Mouse (Mus musculus) megakaryocyte, embryonic 14.5 days (primary cell): Measurements from ENCODE around the gene Mtus2. TPM values are rescaled to one million over a fixed set of nuclear protein-coding genes. Genes with fewer than 3 reads are reported as not detected.

Experiments
- H3K27me3 ChIP-seq: replicated peaks from 2 replicates; pipeline ENCODE3; 2012; ENCODE audit warnings: inconsistent platforms
- H3K36me3 ChIP-seq: replicated peaks from 2 replicates; pipeline ENCODE3; 2012; ENCODE audit warnings: low read length, inconsistent platforms, mixed read lengths
- H3K4me1 ChIP-seq: 2 replicates; pipeline ENCODE4 v1.6.1; 2012; ENCODE audit warnings: inconsistent platforms
- H3K4me3 ChIP-seq: replicated peaks from 2 replicates; pipeline ENCODE3; 2012; ENCODE audit warnings: moderate library complexity, mild to moderate bottlenecking, inconsistent platforms
- H3K9me3 ChIP-seq: 2 replicates; pipeline ENCODE4 v1.6.1; 2012; ENCODE audit warnings: inconsistent platforms
- FLI1 ChIP-seq: IDR thresholded peaks from 2 replicates; pipeline ENCODE4 v1.6.1; 2012; ENCODE audit warnings: low read length, inconsistent platforms, mixed read lengths
- GATA1 ChIP-seq: IDR thresholded peaks from 3 replicates; pipeline ENCODE4 v1.6.1; 2012; ENCODE audit warnings: mixed read lengths, low read length, inconsistent platforms, borderline replicate concordance
- polyA plus RNA-seq: library from polyadenylated mRNA; stranded (reverse); fragments of >175 nt; gene quantifications from 2 replicates; pipeline ENCODE4 v1.2.3, GENCODE M21; 2012; ENCODE audit warnings: low replicate concordance; ENCODE audit not compliant: insufficient read depth

Gene Mtus2
- polyA plus RNA-seq, 1 experiment = not detected

- H3K4me3 ChIP-seq = no peak overlapping the region
- H3K9me3 ChIP-seq = no peaks in the 10 kb centered on the region
- TF ChIP-seq FLI1 (no peak), GATA1 (no peak)
- peaks cover 8% of the 10 kb centered on the region for H3K4me1 ChIP-seq
- no peaks in the 10 kb centered on the region for H3K27me3 ChIP-seq
- peaks cover 54% of the 10 kb centered on the region for H3K36me3 ChIP-seq
These were observed 371.9 kb downstream of the Mtus2 start for GRCm38 (mm10) chr5:148328982-148329381.

DNA sequence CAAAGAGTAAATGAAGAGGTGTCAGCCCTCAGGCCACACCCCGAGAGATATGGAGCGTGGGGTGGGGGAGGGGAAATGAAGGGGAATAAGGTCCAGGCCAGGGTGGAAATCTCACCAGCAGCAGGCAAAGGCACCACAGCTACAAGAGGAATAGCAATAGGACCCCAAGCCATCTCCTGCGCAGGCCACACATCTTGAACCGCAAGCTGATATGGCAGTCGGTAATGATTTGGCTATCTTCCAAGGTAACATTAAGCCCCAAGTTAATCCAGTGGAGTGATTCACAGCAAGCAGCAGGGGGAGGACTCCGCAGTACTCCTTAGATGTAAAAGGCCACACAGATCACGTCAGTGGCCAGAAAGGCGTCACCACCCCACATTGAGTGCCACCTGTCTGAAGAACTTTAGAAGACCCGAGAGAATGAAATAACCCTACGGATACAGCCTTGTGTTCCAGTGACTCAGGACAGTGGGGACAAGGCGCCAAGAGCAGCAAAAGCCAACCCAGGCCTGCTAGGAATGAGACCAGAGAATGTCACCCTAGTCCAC, 374.2 kb downstream of the Mtus2 start:
- Histone ChIP-seq H3K4me3 (no peak overlapping the region), H3K27me3 (no peaks in the 10 kb centered on the region), H3K36me3 (peaks cover 72% of the 10 kb centered on the region), H3K9me3 (no peaks in the 10 kb centered on the region), H3K4me1 (no peaks in the 10 kb centered on the region; the same call in 1 of the 2 replicates)
- no peak for TF ChIP-seq FLI1

- no peak for TF ChIP-seq FLI1
- no peak for TF ChIP-seq GATA1
- Histone ChIP-seq H3K4me1 (no peaks in the 10 kb centered on the region), H3K4me3 (no peak overlapping the region), H3K9me3 (no peaks in the 10 kb centered on the region), H3K27me3 (no peaks in the 10 kb centered on the region), H3K36me3 (peaks cover 77% of the 10 kb centered on the region)
These were observed 375.0 kb downstream of the Mtus2 start for GRCm38 (mm10) chr5:148331926-148332621.

GRCm38 (mm10) chr5:148332622-148332974, 375.5 kb downstream of the Mtus2 start:
- no peaks in the 10 kb centered on the region for H3K27me3 ChIP-seq
- H3K4me3 ChIP-seq = no peak overlapping the region
- no peak for TF ChIP-seq GATA1
- TF ChIP-seq FLI1 = no peak
- no peaks in the 10 kb centered on the region for H3K9me3 ChIP-seq
- H3K4me1 ChIP-seq = no peaks in the 10 kb centered on the region
- peaks cover 81% of the 10 kb centered on the region for H3K36me3 ChIP-seq

- H3K9me3 ChIP-seq = no peaks in the 10 kb centered on the region
- no peaks in the 10 kb centered on the region for H3K27me3 ChIP-seq
- TF ChIP-seq FLI1 (no peak), GATA1 (no peak)
- peaks cover 13% of the 10 kb centered on the region for H3K4me1 ChIP-seq
- no peak overlapping the region for H3K4me3 ChIP-seq
- peaks cover 86% of the 10 kb centered on the region for H3K36me3 ChIP-seq
These were observed 382.0 kb downstream of the Mtus2 start for GRCm38 (mm10) chr5:148339126-148339525.

DNA sequence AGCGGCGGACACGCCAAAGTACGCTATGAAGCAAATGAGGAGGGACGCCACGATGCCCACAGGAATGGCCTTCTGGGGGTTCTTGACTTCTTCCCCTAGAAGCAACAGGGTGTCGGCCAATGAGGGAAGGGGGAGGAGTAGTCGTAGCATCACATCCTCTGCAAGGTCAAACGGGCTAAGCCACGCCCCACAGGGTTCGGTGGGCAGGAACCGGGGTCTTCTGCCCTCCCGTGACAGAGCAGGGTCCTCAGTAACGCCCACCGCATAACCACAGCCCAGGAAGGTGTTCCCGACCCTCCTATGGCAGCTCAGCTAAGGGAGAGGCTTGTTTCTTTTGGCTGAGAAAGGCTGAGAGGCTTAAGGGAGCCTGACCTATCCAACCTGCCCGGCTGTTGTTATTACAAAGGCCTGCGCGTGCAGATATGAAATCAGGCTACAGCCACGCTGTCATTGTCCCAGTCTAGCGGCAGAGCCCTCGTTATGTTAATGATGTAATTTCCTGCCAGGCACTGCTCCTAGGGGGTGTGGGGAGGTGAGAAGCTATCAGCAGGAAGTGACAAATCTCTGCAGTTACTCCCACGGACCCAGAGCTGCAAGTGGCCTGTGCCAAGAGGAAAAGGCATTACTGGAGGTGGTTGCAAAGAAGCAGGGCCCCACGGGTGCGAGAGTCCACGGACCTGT, 385.1 kb downstream of the Mtus2 start:
- no peak overlapping the region for H3K4me3 ChIP-seq
- no peaks in the 10 kb centered on the region for H3K27me3 ChIP-seq
- no peak for TF ChIP-seq GATA1
- TF ChIP-seq FLI1 = no peak
- peaks cover 13% of the 10 kb centered on the region for H3K4me1 ChIP-seq
- H3K36me3 ChIP-seq = peaks cover 91% of the 10 kb centered on the region
- H3K9me3 ChIP-seq = no peaks in the 10 kb centered on the region

DNA sequence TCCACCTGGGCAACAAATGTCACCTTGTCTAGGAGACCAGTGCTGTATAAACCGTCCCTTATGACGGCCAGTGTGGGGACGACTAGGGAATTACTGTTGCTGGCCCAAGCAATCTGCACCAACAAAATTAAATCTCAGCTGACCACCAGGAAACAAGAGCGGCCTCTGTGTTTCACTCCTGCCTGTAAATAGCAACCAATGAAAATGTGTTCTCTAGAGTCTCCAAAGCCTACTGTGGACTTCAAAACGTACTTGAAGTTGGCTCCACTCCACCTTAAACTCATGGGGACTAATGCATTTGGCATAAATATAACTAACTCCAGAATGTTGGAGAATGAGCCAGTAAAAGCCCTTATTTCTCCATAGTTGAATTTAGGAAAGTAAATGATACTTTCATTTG, 387.3 kb downstream of the Mtus2 start:
- H3K4me1 ChIP-seq = peaks cover 13% of the 10 kb centered on the region
- H3K9me3 ChIP-seq = no peaks in the 10 kb centered on the region
- no peak overlapping the region for H3K4me3 ChIP-seq
- H3K36me3 ChIP-seq = peaks cover 91% of the 10 kb centered on the region
- TF ChIP-seq GATA1 = no peak
- no peak for TF ChIP-seq FLI1
- no peaks in the 10 kb centered on the region for H3K27me3 ChIP-seq

DNA sequence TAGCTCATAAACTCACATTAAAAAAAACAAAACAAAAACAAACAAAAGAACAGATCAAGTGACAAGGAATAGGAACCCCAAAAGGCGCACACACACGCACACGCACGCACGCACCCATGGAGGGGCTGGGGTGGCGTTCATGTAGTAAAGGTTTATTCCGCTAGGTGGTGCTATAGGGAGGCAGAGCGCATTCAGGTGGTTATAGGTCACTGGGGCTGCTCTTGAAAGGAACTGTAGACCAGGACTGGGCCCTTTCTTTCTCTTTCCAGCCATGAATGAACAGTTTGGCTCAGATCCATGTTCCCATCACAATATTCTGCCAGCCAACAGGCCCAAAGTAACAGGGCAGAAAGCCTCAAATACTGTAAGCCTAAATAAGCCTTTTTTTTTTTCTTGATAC, 389.4 kb downstream of the Mtus2 start:
- TF ChIP-seq GATA1 (no peak), FLI1 (no peak)
- Histone ChIP-seq H3K9me3 (no peaks in the 10 kb centered on the region), H3K27me3 (no peaks in the 10 kb centered on the region), H3K4me1 (peaks cover 13% of the 10 kb centered on the region), H3K4me3 (no peak overlapping the region), H3K36me3 (peaks cover 93% of the 10 kb centered on the region)

DNA sequence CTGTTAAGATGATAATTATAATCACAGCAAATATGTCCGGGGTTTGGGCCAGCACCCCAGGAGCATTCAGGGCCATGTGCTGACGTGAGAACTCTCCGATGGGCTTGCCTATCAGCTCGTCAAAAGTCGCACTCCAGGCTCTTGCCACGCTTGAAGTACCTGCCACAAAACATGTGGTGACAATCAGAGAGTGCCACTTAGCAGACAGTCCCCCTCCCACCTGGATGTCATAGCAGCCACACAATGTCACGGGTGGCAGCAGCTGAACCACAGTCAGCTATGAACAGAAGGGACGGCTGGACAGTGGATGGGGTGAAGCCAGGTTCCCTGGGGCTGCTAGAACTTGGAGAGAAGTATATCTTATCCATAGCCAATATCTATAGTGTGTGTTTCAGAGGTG, 391.0 kb downstream of the Mtus2 start:
- Histone ChIP-seq H3K27me3 (no peaks in the 10 kb centered on the region), H3K9me3 (no peaks in the 10 kb centered on the region), H3K4me1 (no peaks in the 10 kb centered on the region), H3K36me3 (peaks cover 95% of the 10 kb centered on the region), H3K4me3 (no peak overlapping the region)
- TF ChIP-seq GATA1 = no peak
- TF ChIP-seq FLI1 = no peak

DNA sequence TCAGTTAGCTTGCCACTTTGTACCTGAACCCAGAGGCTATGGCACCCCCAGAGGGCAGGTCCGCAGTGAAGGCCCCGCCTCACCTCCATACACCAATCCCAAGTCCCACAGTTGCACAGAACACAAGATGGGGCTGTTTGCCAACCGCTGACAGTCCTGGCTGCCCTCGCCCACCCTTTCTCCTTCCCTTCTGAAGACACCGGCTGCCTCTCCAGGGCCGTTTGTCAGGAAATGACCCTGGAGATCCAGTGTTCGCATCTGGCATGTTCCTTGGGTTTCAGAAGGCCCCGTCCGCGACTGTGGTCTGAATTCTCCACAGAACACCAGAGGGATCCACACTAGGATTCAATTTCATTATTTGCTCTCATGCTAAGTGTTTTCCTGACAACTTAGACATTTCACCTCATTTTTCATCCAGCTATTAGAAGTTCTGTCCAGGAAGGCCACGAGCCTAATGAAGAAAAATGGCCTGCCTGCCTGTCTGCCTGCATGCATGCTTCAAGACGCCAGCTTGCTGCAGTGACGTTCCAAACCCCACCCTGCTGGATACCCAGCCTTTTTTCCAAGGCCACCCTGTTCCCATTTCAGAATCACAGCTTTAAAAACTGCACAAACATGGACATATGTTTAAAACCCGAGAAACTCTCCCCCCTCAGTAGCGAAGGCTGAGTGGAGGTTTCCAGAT, 392.3 kb downstream of the Mtus2 start:
- TF ChIP-seq GATA1 (no peak), FLI1 (no peak)
- Histone ChIP-seq H3K9me3 (no peaks in the 10 kb centered on the region), H3K36me3 (peaks cover 98% of the 10 kb centered on the region)

More for the DNA sequence above, 392.3 kb downstream of the Mtus2 start:
- H3K4me1 ChIP-seq = peaks cover 6% of the 10 kb centered on the region
- no peak overlapping the region for H3K4me3 ChIP-seq
- no peaks in the 10 kb centered on the region for H3K27me3 ChIP-seq
